Mouse (Mus musculus) testis, postnatal 14 days (tissue): ENCODE data around the gene Olfr1389.
"Not testable (repeated sequence)": the region's sequence is repeated elsewhere in the genome, so short reads cannot be mapped to it uniquely, and the experiment has no call there.

Experiments
- DNase-seq: peaks from one replicate; pipeline ENCODE4 v3.0.0; 2021; ENCODE audit warnings: low spot score

Olfr1389 gene

DNA sequence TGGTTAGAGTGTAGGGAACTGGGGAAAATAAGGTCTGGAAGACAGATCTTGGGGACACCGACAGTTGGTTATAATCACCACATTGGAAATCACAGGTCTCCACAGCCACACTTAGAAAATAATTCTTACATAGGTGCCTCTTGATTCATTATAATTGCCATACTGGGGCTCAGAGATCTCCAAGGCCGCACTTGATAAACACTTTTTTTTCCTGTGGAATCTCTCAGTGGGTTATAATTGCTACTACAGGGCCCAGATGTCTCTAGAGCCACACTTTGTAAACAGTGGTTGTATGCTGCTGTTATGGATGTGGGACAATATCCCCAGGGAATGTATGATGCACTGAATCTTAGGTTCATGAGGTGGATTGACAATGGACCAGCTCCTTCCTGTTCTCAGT lies at the start of gene Olfr1389:
Gene Olfr1389 (plus strand): TSS at position 301 of the 400 bp plus-strand sequence.
- DNase-seq, result no peak

- no peak for DNase-seq
Observed at GRCm38 (mm10) chr11:49383133-49383532, 39.7 kb upstream of the Olfr1389 start.

- DNase-seq, result not testable (repeated sequence)
Observed at GRCm38 (mm10) chr11:49386118-49386517, 36.7 kb upstream of the Olfr1389 start.

- not testable (repeated sequence) for DNase-seq
Observed at GRCm38 (mm10) chr11:49392707-49393106, 30.2 kb upstream of the Olfr1389 start.

DNA sequence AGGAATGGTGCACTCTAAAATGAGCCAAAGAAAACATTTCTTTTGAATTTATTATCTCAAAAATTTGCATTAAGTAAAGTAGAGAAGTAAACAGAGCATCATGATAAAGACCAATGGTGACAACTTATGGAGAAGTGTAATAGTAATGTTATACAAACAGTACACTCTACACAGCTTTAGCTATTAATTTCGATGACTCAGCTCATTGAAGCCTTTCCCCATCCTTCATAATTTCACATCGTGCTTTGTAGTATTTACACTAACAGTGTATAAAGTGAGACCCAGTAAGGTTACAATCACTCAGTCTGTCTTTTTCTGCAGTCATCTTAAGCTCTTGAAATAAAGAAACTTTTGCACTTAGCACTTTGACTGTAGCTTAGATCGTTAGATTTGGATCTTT lies 16.1 kb upstream of the Olfr1389 start:
- no peak for DNase-seq

DNA sequence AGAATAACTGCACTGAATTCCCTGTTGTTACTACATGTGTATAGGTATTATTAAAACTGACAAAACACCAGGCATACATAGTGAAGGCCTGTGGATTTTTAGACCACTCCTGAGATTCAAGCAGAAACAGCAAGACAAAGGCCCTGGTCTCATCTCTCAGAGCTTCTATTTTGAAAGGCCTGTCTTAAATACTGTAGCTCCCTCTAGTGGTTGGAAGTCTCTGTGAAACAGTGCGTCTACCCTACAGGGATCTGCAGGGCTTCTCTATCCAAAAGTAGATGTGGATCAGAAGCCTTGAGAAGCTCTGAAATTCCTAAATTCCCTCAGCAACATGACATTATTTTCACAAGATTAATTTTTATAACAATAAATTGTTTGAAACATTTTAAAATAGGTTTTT lies 12.3 kb upstream of the Olfr1389 start:
- peak; percentile 5 for DNase-seq

DNA sequence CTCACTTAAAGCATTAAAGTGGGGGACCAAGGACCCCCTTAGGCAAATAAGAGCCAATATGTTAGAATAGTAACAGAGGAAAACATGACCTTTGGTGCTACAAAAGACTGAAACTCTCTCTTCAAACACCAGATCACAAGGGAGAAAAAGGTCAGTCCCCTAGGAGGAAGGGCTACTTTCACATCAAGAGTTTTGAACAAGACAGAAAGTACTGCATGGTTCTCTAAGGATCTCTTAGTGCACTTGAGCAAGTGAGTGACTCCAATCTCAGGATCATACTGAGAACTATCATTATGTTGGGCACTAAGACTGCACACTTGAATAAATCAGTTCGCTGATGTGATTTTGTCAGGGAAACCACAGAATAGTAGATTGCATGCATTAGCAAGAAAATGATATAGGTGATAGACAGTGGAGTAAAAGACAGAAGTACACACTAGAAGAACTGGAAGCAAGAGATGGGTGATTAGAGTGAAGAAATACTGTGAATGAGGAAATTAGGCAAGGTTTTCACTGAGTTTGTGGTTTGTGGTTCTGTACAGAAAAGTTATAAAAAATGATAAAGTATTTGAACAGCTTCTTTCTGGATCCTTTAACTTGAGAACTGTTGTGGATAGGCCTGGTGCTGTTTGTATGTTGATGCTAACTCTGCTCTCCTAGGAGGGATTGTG lies 2.5 kb downstream of the Olfr1389 start:
- DNase-seq, result no peak

GRCm38 (mm10) chr11:49429641-49430040 lies 6.8 kb downstream of the Olfr1389 start:
- DNase-seq, result no peak

DNA sequence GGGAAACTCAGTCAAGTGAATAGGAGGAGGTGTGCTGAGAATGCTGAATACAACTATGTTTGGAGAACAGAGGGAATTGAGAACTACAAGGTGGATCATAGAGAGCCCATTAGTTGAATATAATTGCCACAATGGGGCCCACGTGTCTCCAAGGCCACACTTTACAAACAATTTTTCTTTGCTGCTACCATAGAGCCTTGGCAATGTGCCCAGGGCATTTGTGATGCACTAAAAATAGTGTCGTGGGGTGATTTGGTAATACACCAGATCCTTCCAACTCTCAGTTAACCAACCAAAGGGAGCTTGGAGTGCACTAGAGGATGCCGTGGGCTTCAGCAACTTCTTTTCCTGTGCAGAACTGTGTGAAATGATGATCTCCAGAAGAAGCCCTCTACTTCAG lies 13.5 kb downstream of the Olfr1389 start, which contains the start of gene Olfr1388:
Gene Olfr1388 (plus strand): TSS at position 214 of the 400 bp plus-strand sequence.
- DNase-seq, result no peak

- DNase-seq, result no peak
Observed at GRCm38 (mm10) chr11:49455043-49455442, 32.2 kb downstream of the Olfr1389 start, which contains the start of gene Olfr1387. Olfr1387 (plus strand) TSS chr11:49455343.

- DNase-seq, result not testable (repeated sequence)
Observed at GRCm38 (mm10) chr11:49464746-49465145, 41.9 kb downstream of the Olfr1389 start, which contains the start of gene Olfr1386. Olfr1386 (plus strand) TSS chr11:49465046.
